Mouse (Mus musculus): ENCODE data around the gene Hoxc5.

Hoxc5 gene

DNA sequence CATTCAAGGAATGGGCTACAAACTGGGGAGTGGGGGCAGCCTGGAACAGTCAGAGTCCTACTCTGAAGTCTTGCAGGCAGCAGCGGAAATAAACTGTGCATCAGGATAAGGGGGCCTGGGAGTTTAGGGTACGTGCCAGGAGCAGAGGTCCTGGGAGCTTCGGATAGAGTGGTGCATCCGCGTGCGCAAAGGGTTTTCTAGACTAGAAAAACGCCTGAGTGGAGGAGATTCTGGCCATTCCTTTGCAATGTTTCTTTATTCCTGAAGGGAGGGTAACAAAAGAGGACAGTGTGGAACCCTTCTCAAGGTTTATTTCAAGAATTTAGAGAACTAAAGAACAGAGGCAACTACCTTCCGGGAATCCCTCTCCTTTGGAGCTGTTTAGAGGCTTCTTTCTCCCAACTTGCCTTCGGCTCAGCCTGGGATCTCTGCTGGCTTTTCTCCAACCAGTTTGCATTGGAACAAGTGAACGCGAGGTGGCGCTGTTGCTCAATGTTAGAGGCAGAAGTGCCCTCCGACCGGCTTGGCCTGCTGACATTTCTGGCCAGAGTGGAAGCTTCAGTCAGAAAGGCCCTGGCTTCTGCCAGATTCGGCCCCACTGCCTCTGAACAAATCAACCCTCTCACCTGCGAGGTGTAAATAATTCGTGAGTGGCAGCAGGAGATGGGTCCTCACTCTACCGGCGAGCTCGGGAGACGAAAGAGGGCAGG, 20.0 kb downstream of the Hoxc5 start:
- ChIA-PET POLR2A (interaction anchor here (0.7 to 2.0 kb wide), 18 partner anchors 9 to 364 kb away, joined by 3 to 6 read pairs (median 4); partner anchors contain the start of gene Hoxc10 (in 1 of the 4)), CTCF (interaction anchor here (0.5 to 7.3 kb wide), 74 partner anchors 9 to 346 kb away, joined by 3 to 121 read pairs (median 4); partner anchors contain the start of genes Hoxc5 (in 3 of the 4), Hoxc10 (in 2 of the 4), Copz1 (in 1 of the 4) and Hoxc6 (in 1 of the 4))

DNA sequence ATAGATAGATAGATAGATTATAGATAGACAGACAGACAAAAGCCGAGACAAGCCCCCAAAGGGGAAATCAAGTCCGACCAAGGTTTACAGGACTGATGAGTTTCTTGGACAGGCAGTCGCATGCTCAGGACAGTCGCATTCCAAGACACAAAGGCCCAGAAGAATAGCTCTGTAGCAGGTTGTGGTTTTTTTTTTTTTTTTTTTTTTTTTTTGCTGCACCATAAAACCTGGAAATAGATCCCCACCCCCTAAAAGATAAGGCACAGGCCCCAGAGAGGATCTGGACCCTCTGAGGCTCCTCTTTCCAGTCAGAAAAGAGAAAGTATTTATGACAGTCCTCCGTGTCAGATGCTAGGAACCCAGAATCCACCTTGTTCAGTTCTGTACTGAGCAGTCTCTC, 20.8 kb downstream of the Hoxc5 start:
- ChIA-PET POLR2A (interaction anchor here (0.6 to 2.0 kb wide), 11 partner anchors 9 to 365 kb away, joined by 3 to 6 read pairs (median 4); no protein-coding TSS in a partner anchor), CTCF (interaction anchor here (0.6 to 7.3 kb wide), 62 partner anchors 8 to 332 kb away, joined by 3 to 121 read pairs (median 4); partner anchors contain the start of genes Hoxc5 (in 3 of the 4), Hoxc10 (in 2 of the 4) and Copz1 (in 1 of the 4))

DNA sequence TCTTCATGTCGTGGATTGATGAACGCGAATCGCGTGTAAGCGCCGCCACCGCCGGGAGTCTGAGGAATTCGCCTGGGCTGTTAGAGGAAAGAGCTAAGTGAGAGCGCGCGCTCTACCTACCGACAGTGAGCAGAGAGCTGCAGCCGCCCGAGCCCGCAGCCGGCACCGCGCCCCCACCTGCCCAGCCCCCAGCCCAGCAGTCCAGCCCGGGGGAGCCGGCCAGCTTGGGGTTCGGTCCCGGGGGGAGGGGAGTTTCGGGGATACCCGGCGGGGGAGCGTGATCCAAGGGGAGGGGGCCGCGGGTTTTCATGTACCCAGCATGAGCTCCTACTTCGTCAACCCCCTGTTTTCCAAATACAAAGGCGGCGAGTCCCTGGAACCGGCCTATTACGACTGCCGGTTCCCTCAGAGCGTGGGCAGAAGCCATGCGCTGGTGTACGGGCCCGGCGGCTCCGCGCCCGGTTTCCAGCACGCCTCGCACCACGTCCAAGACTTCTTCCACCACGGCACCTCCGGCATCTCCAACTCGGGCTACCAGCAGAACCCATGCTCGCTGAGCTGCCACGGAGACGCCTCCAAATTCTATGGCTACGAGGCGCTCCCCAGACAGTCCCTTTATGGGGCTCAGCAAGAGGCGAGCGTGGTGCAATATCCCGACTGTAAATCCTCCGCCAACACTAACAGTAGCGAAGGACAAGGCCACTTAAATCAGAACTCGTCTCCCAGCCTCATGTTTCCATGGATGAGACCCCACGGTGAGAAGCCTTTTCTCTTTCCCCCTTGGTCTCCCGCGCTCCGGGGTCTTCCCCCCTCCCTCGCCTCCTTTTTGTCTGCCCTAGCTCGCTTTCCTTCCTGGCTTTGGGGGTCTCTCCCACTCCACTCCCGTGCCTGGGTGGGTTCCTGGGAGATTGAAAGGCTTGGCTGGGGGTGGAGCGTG, 23.5 kb downstream of the Hoxc5 start, which contains the start of gene Hoxc8:
TSS of gene Hoxc8 (plus strand) at position 147 of the 937 bp plus-strand sequence.
- POLR2A ChIA-PET, result interaction anchor here (0.5 to 2.3 kb wide), 26 partner anchors 9 to 977 kb away, joined by 3 to 11 read pairs (median 4); partner anchors contain the start of genes Gpr84 (in 1 of the 4) and Hoxc13 (in 1 of the 4)
- CTCF ChIA-PET, result interaction anchor here (0.5 to 7.3 kb wide), 37 partner anchors 9 to 433 kb away, joined by 3 to 121 read pairs (median 5); partner anchors contain the start of genes Hoxc10 (in 1 of the 4), Hoxc11 (in 1 of the 4) and Hoxc5 (in 1 of the 4)

DNA sequence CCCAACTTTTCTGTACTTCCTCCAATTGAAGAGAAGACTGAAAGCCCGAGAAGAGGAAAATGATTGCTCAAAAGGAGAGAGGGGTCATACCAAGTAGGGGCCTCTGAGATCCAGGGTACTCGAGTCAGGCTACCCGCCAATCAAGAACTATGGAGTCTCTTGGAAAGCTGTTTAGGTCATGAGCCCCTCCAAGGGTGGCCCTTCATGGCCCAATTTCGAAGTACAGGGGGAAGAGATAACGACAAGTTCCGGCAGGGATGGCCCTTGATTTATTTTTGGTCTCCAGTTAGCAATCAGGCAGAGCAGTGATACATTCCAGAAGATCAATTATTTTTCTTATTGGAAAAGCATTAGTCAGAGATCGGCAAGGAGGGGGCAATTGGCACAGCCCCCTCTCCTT, 24.5 kb downstream of the Hoxc5 start:
- POLR2A ChIA-PET, result interaction anchor here in 1 of 4 experiments (0.6 kb wide), 2 partner anchors 64 to 250 kb away, joined by 3 read pairs; no protein-coding TSS in a partner anchor
- CTCF ChIA-PET, result interaction anchor here in 2 of 4 experiments (0.6 to 1.4 kb wide), 3 partner anchors 186 to 328 kb away, joined by 3 read pairs; no protein-coding TSS in a partner anchor

DNA sequence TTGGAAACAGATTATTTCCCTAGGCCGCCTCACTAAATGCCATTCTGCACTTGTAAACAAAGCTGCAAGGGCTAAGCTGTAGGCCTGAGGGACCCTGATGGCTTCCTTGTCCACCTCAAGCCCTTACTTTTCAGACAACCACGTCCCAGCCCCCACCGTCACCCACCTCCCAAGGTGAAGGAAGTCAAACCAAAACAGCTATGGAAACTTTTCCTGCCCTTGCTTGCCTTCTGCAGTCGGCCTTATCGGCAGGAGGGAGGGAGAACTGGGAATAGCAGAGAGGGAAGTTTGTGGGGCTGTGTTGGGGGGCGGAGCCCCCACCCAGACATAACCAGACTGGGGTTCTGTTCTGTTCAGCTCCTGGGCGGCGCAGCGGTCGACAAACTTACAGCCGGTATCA, 25.0 kb downstream of the Hoxc5 start:
- POLR2A ChIA-PET, result interaction anchor here in 1 of 4 experiments (0.6 to 0.7 kb wide), 3 partner anchors 13 to 250 kb away, joined by 3 read pairs; no protein-coding TSS in a partner anchor
- CTCF ChIA-PET, result interaction anchor here in 2 of 4 experiments (0.5 to 1.4 kb wide), 7 partner anchors 9 to 327 kb away, joined by 3 to 4 read pairs (median 3); no protein-coding TSS in a partner anchor

DNA sequence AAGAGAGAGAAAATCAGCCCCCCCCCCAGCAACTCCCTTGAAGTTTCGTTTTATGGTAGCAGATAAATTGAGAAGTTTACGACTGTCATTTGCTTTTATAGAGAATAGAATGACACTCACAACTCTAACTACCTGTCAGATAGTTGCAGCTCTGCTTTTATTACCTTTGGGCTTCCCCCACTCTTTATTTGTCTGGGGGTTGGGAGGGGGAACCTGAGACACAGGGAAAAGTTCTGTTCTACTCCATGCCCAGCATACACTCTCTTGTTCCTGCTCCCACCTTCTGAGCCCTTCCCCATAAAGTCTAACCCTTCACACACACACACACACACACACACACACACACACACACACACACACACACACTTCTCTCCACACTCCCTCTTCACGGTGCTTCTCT, 25.6 kb downstream of the Hoxc5 start:
- ChIA-PET POLR2A (interaction anchor here in 1 of 4 experiments (0.7 kb wide), 1 partner anchor 13 kb away, joined by 3 read pairs; no protein-coding TSS in a partner anchor), CTCF (interaction anchor here in 3 of 4 experiments (0.6 to 1.0 kb wide), 4 partner anchors 9 to 180 kb away, joined by 3 to 8 read pairs (median 4); no protein-coding TSS in a partner anchor)

DNA sequence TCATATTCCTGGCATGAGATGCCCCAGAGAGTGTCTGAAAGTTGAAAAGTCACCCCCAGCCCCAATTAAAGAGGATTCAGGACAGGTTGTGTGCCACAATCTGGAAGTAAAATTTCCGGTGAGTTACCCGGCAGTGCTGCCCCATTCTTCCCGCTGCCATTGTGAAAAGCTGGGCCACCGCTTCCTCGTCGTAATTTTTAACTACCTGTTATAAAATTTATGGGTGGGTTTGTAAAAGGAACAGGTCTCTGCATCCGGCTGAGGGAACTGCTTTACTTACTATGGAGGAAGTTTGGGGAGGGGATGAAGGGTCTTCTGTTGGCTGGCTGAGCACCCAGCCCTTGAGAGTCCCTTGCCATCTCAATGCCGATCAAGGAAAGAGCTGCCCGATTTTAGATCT, 29.3 kb downstream of the Hoxc5 start:
- POLR2A ChIA-PET, result interaction anchor here in 3 of 4 experiments (0.7 to 1.8 kb wide), 12 partner anchors 9 to 265 kb away, joined by 3 to 8 read pairs (median 4); partner anchors contain the start of gene Hoxc10 (in 1 of the 3)
- CTCF ChIA-PET, result interaction anchor here (0.6 to 3.5 kb wide), 11 partner anchors 9 to 187 kb away, joined by 3 to 25 read pairs (median 5); no protein-coding TSS in a partner anchor

DNA sequence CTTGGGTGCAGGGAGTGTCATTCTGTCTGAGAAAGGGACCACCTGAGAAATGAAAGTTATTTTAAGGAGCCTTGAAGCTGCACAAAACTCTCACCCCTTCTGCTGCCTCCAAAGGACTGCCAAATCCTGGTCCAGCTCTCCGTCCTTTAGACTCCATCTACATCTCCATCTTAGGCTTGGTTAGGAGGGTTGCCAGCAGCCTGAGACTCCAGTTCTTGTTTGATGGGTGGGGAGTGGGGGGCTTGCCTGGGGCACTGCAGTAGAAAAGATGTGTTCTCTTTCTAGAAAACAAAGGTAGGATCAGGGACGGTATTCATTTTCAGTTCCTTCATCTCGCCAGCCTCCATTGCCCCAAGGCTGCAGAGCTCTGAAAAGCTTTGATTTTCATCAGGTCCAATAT, 30.2 kb downstream of the Hoxc5 start:
- POLR2A ChIA-PET, result interaction anchor here in 3 of 4 experiments (0.7 to 1.8 kb wide), 12 partner anchors 9 to 308 kb away, joined by 3 to 6 read pairs (median 4); partner anchors contain the start of gene Hoxc10 (in 1 of the 3)
- CTCF ChIA-PET, result interaction anchor here (0.6 to 3.5 kb wide), 13 partner anchors 9 to 316 kb away, joined by 3 to 25 read pairs (median 4); no protein-coding TSS in a partner anchor

DNA sequence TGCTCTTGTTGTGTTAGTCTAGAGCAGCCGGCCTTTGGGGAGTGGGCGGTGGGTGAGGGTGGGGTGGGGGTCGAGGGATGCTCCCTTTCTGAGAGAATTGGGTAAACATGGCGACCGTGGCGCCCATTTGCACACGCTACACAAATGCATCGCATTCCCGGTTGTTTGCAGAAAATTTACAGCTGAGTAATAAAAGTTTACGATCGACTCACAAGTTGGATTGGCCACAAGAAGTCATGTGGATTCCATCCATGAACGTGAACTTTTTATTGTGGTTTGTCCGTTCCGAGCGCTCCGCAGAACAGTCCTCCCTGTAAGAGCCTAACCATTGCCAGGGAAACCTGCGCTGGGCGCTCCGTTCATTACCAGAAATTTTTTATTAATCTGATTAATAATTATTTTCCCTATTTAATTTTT, 30.7 kb downstream of the Hoxc5 start, which contains the start of gene Hoxc6:
TSS of gene Hoxc6 (plus strand) at position 319 of the 417 bp plus-strand sequence.
- CTCF ChIA-PET, result interaction anchor here (0.6 to 3.5 kb wide), 12 partner anchors 10 to 316 kb away, joined by 3 to 24 read pairs (median 4); partner anchors contain the start of genes Hoxc10 (in 1 of the 4) and Hoxc5 (in 1 of the 4)
- POLR2A ChIA-PET, result interaction anchor here in 1 of 4 experiments (0.9 to 2.4 kb wide), 6 partner anchors 9 to 175 kb away, joined by 3 to 11 read pairs (median 4); no protein-coding TSS in a partner anchor

DNA sequence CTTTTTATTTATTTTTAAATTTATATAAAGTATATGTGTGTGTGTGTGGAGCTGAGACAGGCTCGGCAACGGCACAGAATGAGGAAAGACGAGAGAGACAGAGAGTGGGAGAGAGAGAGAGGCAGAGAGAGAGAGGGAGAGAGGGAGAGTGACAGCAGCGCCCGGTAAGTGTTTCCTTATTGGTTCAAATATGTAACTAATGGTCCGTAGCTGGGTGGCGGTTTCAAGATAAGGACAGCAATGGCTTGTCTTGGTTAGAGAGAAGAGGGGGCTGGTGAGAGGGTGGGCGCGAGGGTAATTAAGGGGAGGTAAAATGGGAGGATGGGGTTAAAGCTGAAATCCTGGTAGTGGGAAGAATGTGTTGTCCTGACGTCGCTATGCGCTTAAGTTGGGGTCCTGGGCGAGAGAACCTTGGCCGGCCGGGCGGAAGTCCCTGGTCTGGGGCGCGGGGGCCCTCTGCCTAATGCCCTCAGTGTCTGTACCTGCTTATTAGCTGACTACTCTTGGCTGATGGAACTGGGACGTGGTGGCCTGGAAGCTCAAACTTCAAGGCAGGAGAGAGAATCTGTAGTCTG, 31.5 kb downstream of the Hoxc5 start:
- POLR2A ChIA-PET, result interaction anchor here (0.6 to 2.4 kb wide), 32 partner anchors 11 to 328 kb away, joined by 3 to 11 read pairs (median 4); partner anchors contain the start of genes Hoxc11 (in 2 of the 4), Hoxc5 (in 2 of the 4), Calcoco1 (in 1 of the 4) and Hoxc4 (in 1 of the 4)
- CTCF ChIA-PET, result interaction anchor here (0.6 to 3.5 kb wide), 31 partner anchors 8 to 328 kb away, joined by 3 to 24 read pairs (median 4); partner anchors contain the start of genes Hoxc10 (in 2 of the 4), Hoxc5 (in 1 of the 4) and Hoxc8 (in 1 of the 4)

DNA sequence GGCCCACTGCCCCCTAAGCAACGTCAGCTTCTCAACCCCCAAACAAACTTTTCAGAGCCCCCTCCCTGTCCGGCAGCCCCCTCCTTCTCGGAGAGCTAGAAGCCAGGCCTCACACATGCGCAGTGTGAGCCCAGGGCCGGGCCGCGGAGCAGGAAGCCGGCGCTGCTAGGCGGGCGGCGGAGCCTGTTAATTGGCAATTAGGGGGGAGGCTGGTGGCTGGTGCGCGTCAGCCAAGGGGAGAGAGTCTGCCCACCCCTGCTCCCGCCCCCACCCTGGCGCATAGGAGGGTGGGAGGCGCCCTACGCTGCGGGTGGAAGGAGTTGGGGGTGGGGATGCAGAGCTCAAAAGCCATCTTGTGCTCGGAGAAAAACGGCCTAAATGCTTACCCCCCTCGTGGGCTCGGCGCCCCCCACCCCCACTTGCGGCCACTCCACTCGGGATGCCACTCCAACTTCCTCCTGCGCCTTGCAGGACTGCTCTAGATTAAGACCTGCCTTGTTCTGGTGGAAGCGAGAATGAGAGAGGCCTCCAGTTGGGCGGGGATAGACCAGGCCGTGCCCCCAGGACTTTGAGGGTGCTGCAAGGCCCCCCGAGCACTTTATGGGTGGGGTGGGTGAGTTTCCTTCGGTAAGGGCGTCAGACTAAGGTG, 32.1 kb downstream of the Hoxc5 start:
- CTCF ChIA-PET, result interaction anchor here (0.6 to 3.5 kb wide), 33 partner anchors 9 to 328 kb away, joined by 3 to 24 read pairs (median 4); partner anchors contain the start of genes Hoxc10 (in 2 of the 4), Hoxc5 (in 1 of the 4) and Hoxc8 (in 1 of the 4)

DNA sequence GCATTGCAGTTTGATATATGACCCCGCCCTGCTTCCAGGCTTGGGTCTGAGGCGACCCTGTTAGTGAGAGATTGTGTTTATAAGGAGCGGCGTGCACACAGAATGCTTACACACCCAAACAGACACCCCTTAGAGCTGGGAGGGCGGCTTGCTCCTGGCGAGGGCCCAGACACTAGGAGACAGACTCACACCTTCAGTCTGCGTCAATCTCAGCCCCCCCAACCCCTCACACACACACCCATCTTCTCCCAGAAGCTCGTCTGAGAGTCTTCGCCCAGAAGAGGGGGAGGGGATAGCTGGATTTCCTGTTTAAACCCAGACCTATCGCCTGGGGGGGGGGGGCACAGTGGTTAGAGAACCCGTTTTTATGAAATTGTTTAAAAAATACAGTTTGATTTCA, 32.7 kb downstream of the Hoxc5 start:
- CTCF ChIA-PET, result interaction anchor here (0.6 to 3.5 kb wide), 24 partner anchors 9 to 821 kb away, joined by 3 to 24 read pairs (median 5); partner anchors contain the start of genes Hoxc10 (in 1 of the 4), Hoxc5 (in 1 of the 4) and Hoxc8 (in 1 of the 4)
- POLR2A ChIA-PET, result interaction anchor here (0.5 to 2.4 kb wide), 28 partner anchors 9 to 1585 kb away, joined by 3 to 11 read pairs (median 4); partner anchors contain the start of genes Hoxc8 (in 2 of the 4), Hoxc4 (in 1 of the 4) and Hoxc5 (in 1 of the 4)

More for the DNA sequence above, 32.1 kb downstream of the Hoxc5 start:
- POLR2A ChIA-PET, result interaction anchor here (0.5 to 2.4 kb wide), 36 partner anchors 10 to 328 kb away, joined by 3 to 11 read pairs (median 4); partner anchors contain the start of genes Hoxc11 (in 2 of the 4), Hoxc5 (in 2 of the 4), Calcoco1 (in 1 of the 4) and Hoxc4 (in 1 of the 4)

DNA sequence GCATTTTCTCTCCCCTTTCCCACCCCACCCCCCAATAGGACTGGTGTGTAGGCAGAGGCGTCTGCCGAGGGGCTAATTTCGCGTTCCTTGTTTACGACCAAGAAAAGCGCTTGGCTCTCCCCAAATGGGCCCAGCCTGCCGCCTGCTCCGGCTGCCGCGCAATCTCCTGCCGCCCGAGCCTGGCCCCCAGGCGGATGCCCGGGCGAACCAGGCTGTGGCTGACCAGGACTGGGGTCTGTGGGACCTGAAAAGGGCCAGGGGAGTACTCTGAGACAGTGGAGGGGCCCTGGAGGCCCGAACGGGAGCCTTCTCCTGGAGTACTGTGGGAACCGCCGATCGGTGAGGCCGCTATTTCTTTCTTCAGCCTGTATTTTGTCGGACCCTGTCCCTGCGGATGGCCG, 33.3 kb downstream of the Hoxc5 start:
- ChIA-PET CTCF (interaction anchor here in 3 of 4 experiments (0.7 to 2.8 kb wide), 9 partner anchors 13 to 821 kb away, joined by 3 to 13 read pairs (median 6); no protein-coding TSS in a partner anchor), POLR2A (interaction anchor here in 3 of 4 experiments (0.7 to 2.4 kb wide), 12 partner anchors 9 to 171 kb away, joined by 3 to 11 read pairs (median 4); partner anchors contain the start of gene Hoxc8 (in 2 of the 3))

DNA sequence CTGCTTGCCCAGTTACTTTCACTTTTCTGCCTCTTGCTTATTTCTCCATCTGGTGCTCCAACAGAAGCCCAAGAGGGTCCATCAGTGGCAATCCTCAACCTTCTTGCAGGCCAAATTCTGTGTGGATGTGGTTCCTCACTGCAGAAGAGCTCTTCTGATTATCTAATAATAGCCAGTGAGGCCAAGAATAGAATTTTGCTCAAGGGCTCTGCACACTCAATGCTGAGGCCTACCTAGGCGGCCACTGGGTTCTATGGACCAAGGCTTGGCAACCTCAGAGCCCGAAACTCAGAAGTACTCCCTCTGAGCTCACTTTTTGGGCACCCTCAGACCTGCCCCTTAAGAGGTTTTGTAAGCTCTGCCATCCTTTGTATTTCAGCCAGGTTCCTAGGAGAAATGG, 34.1 kb downstream of the Hoxc5 start:
- ChIA-PET CTCF (interaction anchor here in 3 of 4 experiments (0.7 to 2.8 kb wide), 4 partner anchors 14 to 322 kb away, joined by 3 to 13 read pairs (median 3); no protein-coding TSS in a partner anchor), POLR2A (interaction anchor here in 1 of 4 experiments (1.0 kb wide), 1 partner anchor 12 kb away, joined by 3 read pairs; no protein-coding TSS in a partner anchor)

DNA sequence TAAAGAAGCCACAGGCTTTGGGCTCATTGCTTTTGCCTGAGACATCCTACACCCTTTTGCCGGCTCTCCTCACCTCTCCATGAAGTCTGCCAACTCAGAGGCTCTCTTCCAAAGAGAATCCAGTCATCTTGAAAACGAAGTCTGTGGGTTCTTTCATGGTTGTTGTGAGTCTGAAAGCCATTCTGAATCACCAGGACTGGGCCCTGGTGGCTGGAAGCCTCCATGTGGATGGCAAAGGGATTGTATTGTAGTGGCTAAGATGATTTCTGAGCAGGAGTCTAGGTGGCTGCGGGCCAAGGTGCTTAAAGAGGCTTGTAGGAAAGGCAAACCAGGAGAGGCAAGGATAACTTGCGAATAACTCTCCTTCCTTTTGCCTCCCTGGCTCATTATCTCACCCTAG, 34.9 kb downstream of the Hoxc5 start:
- ChIA-PET POLR2A (no interaction called here), CTCF (interaction anchor here in 1 of 4 experiments (1.1 kb wide), 1 partner anchor 128 kb away, joined by 3 read pairs; no protein-coding TSS in a partner anchor)
